Comparison of ENCODE assay signal across 8 mouse cellular contexts in the genomic region with DNA sequence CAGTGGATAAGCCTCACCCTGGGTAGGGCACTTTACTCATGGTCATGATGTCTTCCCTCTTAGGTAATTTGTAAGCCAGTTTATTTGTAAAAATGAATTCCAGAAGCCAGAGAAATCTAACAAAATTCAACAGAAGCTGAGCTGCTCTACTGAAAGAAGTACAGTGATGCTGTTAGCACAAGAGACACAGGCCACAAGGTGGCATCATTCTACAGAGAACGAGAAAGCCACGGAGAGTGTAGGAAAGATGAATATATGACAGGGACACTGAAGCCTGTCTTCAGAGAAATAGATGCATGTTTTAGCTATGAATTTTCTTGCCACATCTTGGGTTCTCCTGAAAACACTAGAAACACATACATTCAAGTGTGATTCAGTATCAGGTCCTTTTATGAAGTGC. TPM values are rescaled to one million over a fixed set of nuclear protein-coding genes. Genes with fewer than 3 reads are reported as not detected.
DNase-seq lines count a peak whose midpoint lies in the region; ATAC-seq and TF ChIP-seq lines count a peak whose summit lies in the region.

No protein-coding gene starts in this region.

- peak; percentile 60 for TF ChIP-seq CTCF in lung, postnatal 0 days (IDR thresholded peaks at IDR 0.05)

- peak; percentile 27 for DNase-seq in CD4-positive, CD25-positive, alpha-beta regulatory T cell, adult 2 months (ENCODE audit: low read depth, low spot score)
- peak; percentile 20 for DNase-seq in neural tube, embryonic 11.5 days (ENCODE audit: low spot score)
- DNase-seq in neural tube, embryonic 10.5 days (ENCODE audit: extremely low spot score, low spot score), result no peak
- DNase-seq in embryo, embryonic 11 days, result peak; percentile 56
- peak; percentile 64 to 67 for DNase-seq in kidney, postnatal 4 days
- peak; percentile 46 for DNase-seq in lung, postnatal 0 days (ENCODE audit: low spot score)
- DNase-seq in yolk sac, embryonic 10.5 days (ENCODE audit: low spot score), result peak; percentile 9

- no peaks in the 10 kb centered on the region for H3K4me1 ChIP-seq in neural tube, embryonic 11.5 days (ENCODE audit: control insufficient read depth, insufficient read depth, low read length)
- H3K4me1 ChIP-seq in lung, postnatal 0 days (ENCODE audit: insufficient read depth, low read depth, low read length), result no peaks in the 10 kb centered on the region

- no peaks in the 10 kb centered on the region for H3K9me3 ChIP-seq in neural tube, embryonic 11.5 days (ENCODE audit: control insufficient read depth, low read length)
- H3K9me3 ChIP-seq in lung, postnatal 0 days (ENCODE audit: low read length), result no peaks in the 10 kb centered on the region

- whole genome bisulfite sequencing in neural tube, embryonic 11.5 days, result 56% methylated on average over 2 of the region's 2 CpGs
- 17% methylated on average over 2 of the region's 2 CpGs for WGBS in lung, postnatal 0 days

- no peak overlapping the region for H3K27ac ChIP-seq in neural tube, embryonic 11.5 days (ENCODE audit: low read depth, low read length)
- H3K27ac ChIP-seq in lung, postnatal 0 days (ENCODE audit: low read length), result no peak overlapping the region

- no peak for ATAC-seq in CD4-positive, CD25-positive, alpha-beta regulatory T cell, adult 4 months
- ATAC-seq in neural tube, embryonic 11.5 days (ENCODE audit: insufficient read depth, low FRiP score, low TSS enrichment), result no peak
- ATAC-seq in lung, postnatal 0 days, result no peak

- no peaks in the 10 kb centered on the region for H3K36me3 ChIP-seq in neural tube, embryonic 11.5 days (ENCODE audit: control insufficient read depth, insufficient read depth, low read length)
- H3K36me3 ChIP-seq in lung, postnatal 0 days (ENCODE audit: insufficient read depth, low read length), result no peaks in the 10 kb centered on the region

- no peak overlapping the region for H3K9ac ChIP-seq in neural tube, embryonic 11.5 days (ENCODE audit: low read length)
- H3K9ac ChIP-seq in lung, postnatal 0 days (replicated peaks; ENCODE audit: low read depth), result no peak overlapping the region

- H3K4me2 ChIP-seq in neural tube, embryonic 11.5 days (ENCODE audit: low read depth), result no peak overlapping the region
- no peak overlapping the region for H3K4me2 ChIP-seq in lung, postnatal 0 days (replicated peaks; ENCODE audit: low read depth, low read length)

- no peak for TF ChIP-seq EP300 in lung, postnatal 0 days (IDR thresholded peaks at IDR 0.05)

- no peak overlapping the region for H3K4me3 ChIP-seq in neural tube, embryonic 11.5 days (ENCODE audit: low read depth, low read length)
- no peak overlapping the region for H3K4me3 ChIP-seq in lung, postnatal 0 days (ENCODE audit: low read depth, low read length)

- H3K27me3 ChIP-seq in neural tube, embryonic 11.5 days (ENCODE audit: control insufficient read depth, insufficient read depth, low read length), result no peaks in the 10 kb centered on the region
- H3K27me3 ChIP-seq in lung, postnatal 0 days (replicated peaks; ENCODE audit: insufficient read depth, low read length), result no peaks in the 10 kb centered on the region

RNA-seq across cellular contexts. Expression of a gene that starts 20.7 kb away (rescaled TPM):
- not detected for polyA plus RNA-seq in CD4-positive, CD25-positive, alpha-beta regulatory T cell, adult 4 months (2017; shearing (Covaris generic))
- not detected in 2 replicates for polyA plus RNA-seq in neural tube, embryonic 11.5 days (2014; fragmentation: Nextera tagmentation; extraction: Ambion mirVana)
- not detected in 2 replicates for polyA plus RNA-seq in lung, postnatal 0 days (2015; fragmentation: Nextera tagmentation; extraction: Ambion mirVana)

RNA-seq across cellular contexts. Expression of a gene that starts 44.5 kb away (rescaled TPM):
- not detected for polyA plus RNA-seq in CD4-positive, CD25-positive, alpha-beta regulatory T cell, adult 4 months (2017; shearing (Covaris generic))
- not detected in 2 replicates for polyA plus RNA-seq in neural tube, embryonic 11.5 days (2014; fragmentation: Nextera tagmentation; extraction: Ambion mirVana)
- not detected in 2 replicates for polyA plus RNA-seq in lung, postnatal 0 days (2015; fragmentation: Nextera tagmentation; extraction: Ambion mirVana)
